Mouse (Mus musculus) monocyte, adult 2 months (primary cell): ENCODE data around the gene H2-Q7.
"Not testable (repeated sequence)": the region's sequence is repeated elsewhere in the genome, so short reads cannot be mapped to it uniquely, and the experiment has no call there.

Experiments used
- DNase-seq, 2 experiments: peaks; one replicate each; pipeline ENCODE4 v3.0.0; 2022; ENCODE audit warnings: low spot score in 2 of 2, low read depth in 1 of 2

H2-Q7 gene

GRCm38 (mm10) chr17:35438885-35439284 is at the start of gene H2-Q7:
H2-Q7 (plus strand) TSS chr17:35439155.
- DNase-seq, result peak; percentile 94 to 98

DNA sequence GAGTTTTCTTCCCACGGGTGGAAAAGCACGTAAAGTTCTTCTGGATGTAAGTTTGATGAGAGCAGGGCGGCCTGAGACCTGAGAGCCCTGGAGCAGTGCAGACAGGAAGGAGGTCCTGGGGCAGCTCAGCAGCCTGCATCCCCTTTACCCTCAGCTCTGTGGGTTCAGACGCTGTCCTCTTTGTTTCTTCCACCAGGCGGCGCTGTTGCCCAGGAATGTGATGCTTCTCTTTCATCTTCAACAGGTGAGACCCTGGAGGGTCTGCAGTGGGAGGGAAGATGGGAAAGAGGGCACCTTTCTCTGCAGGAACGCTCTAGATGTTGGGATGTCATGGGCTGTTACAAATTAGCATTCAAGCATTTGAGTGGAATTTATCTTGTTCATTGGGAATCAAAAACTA is 49.2 kb upstream of the H2-Q7 start:
- DNase-seq, result not testable (repeated sequence)

DNA sequence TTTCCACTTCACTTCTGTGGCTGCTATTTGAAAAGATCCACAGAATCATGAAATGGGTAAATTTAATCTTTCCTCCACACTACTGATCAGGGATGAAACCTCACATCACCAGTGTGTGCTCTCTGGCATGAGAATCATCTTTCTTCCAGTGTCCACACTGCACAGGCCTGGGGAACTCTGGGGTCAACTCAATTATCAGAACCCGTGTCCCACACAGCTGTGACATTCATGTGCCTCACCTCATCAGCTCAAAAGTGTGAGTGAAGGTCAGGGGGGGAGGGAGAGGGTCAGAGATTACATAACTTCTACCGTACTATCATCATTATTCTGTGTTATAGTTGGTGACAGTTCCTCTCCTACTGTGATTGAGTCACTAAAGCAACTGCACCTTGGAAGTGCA is 46.3 kb upstream of the H2-Q7 start:
- not testable (repeated sequence) for DNase-seq

DNA sequence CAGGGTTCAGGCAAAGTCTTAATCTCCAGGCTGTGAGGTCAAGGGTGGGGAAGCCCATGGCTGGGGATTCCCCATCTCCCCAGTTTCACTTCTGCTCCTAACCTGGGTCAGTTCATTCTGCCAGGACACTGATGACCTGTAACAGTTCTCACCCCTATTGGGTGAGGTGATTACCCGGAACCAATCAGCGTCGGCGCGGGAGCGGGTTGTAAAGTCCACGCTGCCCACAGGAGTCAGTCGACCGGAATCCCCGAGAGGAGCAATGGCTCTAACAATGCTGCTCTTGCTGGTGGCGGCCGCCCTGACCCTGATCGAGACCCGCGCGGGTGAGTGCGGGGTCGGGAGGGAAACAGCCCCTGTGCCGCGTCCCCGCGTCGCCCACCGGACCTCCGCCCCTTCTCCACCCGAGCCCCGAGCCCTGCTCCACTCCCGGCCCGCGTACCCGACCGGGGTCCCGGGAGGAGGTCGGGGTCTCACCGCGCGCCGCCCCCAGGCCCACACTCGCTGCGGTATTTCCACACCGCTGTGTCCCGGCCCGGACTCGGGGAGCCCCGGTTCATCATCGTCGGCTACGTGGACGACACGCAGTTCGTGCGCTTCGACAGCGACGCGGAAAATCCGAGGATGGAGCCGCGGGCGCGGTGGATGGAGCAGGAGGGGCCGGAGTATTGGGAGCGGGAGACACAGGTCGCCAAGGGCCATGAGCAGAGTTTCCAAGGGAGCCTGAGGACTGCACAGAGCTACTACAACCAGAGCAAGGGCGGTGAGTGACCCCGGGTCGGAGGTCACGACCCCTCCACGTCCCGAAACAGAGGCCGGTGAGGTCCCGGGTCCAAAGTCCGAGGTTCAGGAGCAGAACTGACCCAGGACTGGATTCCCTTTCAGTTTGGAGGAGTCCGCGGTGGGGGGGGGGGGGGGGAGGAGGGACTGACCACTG is 44.8 kb upstream of the H2-Q7 start:
- peak in 1 of 2 experiments; percentile 43 for DNase-seq

DNA sequence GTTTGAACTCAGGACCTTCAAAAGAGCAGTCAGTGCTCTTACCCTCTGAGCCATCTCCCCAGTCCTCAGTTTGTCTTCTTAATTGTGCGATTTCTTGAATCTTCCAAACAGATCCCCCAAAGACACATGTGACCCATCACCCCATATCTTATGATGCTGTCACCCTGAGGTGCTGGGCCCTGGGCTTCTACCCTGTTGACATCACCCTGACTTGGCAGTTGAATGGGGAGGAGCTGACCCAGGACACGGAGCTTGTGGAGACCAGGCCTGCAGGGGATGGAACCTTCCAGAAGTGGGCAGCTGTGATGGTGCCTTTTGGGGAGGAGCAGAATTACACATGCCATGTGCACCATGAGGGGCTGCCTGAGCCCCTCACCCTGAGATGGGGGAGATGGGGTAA is 42.0 kb upstream of the H2-Q7 start:
- DNase-seq, result not testable (repeated sequence)

DNA sequence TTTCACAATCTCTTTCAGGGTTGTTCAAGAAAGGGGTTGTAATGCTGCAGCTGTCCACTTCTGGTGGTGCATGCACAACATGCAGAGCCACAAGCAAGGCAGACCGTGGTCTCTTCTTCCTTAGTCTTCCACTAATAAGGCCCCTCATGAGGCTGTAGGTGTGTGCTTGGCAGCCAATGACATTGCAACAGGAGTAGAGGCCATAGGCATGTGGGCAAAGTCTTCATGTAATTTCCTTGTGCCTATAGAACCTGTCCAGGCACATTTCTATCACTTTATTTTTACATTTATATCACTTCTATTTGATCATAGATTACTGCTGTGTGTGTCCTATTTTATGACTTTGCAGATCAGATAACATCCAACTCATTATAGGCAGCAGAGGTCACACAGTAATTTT is 25.9 kb upstream of the H2-Q7 start:
- not testable (repeated sequence) for DNase-seq

DNA sequence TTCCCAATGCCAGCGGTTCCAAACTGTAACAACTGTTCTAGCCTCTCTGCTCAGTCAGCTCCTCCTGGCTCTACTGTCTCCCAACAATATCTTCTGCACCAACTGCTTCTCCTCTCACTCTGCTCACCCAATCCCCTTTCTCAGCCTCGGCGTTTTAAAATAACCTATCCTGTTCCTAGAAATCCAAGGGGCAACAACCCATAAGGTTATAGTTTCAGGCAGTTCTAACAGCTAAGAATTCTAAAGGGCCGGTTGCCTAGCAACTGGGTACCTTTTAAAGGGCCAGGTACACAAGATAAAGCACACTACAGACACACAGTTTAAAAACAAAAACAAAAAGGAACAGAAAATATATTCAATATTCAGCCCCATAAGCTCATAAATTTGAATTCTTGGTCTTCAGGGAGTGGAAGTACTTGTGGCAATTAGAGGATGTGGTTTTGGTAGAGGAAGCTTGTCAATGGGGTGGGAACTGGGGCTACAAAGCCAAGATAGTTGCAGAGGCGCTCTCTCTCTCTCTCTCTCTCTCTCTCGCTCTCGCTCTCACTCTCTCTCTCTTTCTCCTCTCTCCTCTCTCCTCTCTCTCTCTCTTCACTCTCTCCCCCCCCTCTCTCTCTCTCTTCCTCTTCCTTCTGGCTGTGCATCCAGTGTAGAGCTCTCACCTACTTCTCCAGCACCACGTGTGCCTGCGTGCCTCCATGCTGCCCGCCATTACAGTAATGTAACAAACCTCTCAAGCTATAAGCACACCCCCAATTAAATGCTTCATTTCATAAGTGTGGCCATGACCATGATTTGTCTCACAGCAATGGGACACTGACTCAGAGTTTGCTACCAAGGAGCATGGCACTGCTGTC is 23.5 kb upstream of the H2-Q7 start:
- DNase-seq, result not testable (repeated sequence)

GRCm38 (mm10) chr17:35418772-35419171 is 20.2 kb upstream of the H2-Q7 start:
- no peak for DNase-seq

DNA sequence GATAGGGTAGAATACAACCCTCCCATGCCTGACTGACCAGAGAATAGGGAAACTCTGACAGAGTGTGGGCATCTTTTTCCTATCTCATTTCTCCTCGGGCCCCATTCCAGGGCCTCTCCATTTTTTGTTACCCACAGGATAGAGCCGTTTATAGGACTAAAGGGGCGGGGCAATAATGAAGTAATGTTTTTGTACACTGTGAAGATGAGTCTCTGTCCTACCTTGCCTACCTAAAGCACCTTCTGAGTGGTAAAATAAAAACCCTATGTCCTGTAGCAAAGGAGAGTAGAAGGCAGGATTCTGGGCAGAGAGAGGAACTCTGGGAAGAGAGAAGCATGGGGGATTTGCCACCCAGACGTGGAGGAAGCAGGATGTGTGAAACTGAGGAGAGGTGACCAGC is 19.4 kb upstream of the H2-Q7 start:
- not testable (repeated sequence) for DNase-seq

GRCm38 (mm10) chr17:35420206-35420810 is 18.6 kb upstream of the H2-Q7 start:
- DNase-seq, result not testable (repeated sequence)

DNA sequence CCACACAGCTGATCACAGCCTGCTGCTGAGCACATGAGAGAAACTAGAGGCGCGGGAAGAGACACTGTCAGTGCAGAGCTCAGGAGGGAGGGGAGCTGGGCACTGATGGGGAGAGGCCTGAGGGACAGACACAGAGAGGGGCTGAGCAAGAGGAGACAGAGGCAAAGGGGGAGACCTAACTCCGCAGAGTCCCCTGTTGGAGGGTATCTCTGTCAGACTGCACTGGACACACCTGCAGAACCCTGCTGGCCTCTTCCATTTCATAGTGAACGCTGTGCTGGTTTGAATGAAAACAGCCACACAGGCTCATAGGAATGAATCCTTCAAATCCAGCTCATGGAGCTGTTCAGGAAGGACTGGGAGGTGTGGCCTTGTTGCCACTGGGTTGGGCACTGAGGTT is 17.6 kb upstream of the H2-Q7 start:
- DNase-seq, result not testable (repeated sequence)

GRCm38 (mm10) chr17:35422360-35422759 is 16.6 kb upstream of the H2-Q7 start:
- DNase-seq, result not testable (repeated sequence)

GRCm38 (mm10) chr17:35423131-35423810 is 15.7 kb upstream of the H2-Q7 start:
- not testable (repeated sequence) for DNase-seq

DNA sequence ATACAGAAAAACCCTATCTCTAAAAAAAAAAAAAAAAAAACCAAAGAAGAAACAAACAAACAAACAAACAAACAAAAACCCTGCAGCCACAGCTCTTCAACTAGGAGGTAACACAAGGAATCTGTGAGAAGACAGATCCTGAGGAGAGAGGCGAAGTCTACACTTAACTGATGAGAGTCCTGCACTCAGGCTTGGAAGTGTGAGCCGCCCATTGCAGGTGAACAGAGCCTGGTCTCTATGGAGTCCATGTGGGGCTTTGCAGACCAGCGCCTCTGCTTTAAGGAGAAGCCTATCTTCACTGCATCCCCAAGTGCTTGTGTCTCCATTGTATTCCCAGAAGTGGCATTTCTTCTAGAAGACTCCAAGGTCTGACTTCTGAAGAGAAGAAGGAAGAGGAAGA is 14.8 kb upstream of the H2-Q7 start:
- DNase-seq, result not testable (repeated sequence)

DNA sequence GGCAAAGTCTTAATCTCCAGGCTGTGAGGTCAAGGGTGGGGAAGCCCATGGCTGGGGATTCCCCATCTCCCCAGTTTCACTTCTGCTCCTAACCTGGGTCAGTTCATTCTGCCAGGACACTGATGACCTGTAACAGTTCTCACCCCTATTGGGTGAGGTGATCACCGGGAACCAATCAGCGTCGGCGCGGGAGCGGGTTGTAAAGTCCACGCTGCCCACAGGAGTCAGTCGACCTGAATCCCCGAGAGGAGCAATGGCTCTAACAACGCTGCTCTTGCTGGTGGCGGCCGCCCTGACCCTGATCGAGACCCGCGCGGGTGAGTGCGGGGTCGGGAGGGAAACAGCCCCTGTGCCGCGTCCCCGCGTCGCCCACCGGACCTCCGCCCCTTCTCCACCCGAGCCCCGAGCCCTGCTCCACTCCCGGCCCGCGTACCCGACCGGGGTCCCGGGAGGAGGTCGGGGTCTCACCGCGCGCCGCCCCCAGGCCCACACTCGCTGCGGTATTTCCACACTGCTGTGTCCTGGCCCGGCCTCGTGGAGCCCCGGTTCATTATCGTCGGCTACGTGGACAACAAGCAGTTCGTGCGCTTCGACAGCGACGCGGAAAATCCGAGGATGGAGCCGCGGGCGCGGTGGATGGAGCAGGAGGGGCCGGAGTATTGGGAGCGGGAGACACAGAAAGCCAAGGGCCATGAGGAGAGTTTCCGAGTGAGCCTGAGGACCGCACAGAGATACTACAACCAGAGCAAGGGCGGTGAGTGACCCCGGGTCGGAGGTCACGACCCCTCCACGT is 14.1 kb upstream of the H2-Q7 start, which contains the start of gene H2-Q6:
Gene H2-Q6 (plus strand): TSS at position 227 of the 793 bp plus-strand sequence.
- peak; percentile 52 to 80 for DNase-seq

GRCm38 (mm10) chr17:35425474-35425873 is 13.5 kb upstream of the H2-Q7 start:
- not testable (repeated sequence) for DNase-seq

GRCm38 (mm10) chr17:35428883-35429282 is 10.1 kb upstream of the H2-Q7 start:
- not testable (repeated sequence) for DNase-seq

DNA sequence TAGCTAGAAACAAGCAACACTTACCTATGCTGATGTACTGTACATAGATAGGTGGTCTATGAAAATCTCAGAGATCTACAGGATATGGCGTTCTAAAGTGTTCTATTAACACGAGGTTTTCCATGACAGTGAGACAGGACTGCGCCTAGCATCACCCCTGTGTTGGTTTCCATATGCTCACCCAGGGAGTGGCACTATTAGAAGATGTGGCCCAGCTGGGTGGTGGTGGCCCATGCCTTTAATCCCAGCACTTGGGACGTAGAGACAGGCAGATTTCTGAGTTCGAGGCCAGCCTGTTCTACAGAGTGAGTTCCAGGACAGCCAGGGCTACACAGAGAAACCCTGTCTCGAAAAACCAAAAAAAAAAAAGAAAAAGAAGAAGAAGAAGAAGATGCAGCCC is 8.3 kb upstream of the H2-Q7 start:
- DNase-seq, result not testable (repeated sequence)

DNA sequence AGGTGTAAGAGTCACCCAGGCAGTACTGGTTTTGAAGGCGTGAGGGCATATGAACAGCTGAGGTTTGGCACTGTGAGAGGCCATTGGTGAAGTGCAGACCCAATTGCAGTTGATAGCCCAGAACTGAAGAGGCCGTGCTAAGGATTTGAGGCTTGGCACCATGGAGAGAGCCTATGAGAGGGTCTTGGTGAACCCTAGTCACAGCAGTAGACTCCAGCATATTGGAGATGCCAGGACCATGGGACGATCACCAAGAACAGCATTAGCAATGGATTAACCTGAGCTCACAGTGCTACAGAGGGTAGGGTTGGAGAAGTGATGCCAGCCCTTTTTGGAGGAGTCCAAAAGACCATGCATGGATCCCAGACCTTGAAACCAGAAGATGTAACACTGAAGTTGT is 6.8 kb upstream of the H2-Q7 start:
- not testable (repeated sequence) for DNase-seq

GRCm38 (mm10) chr17:35434836-35435235 is 4.1 kb upstream of the H2-Q7 start:
- DNase-seq, result not testable (repeated sequence)
